Mouse (Mus musculus) liver, postnatal 0 days (tissue): ENCODE results near the gene Slc2a9.

Source experiments
- CTCF ChIP-seq: sonication (generic); IDR thresholded peaks from 2 replicates; pipeline ENCODE4 v1.5.1; 2016; ENCODE audit warnings: antibody characterized with exemption, low read depth
- EP300 ChIP-seq: IDR thresholded peaks from 2 replicates; pipeline ENCODE4 v1.6.1; 2016; ENCODE audit warnings: antibody characterized with exemption, low read depth, mild to moderate bottlenecking

- TF ChIP-seq CTCF (no peak), EP300 (no peak)
Observed at GRCm38 (mm10) chr5:38496491-38497057, 6.4 kb downstream of the Slc2a9 start.
